Comparison of ENCODE assay signal across 16 mouse cellular contexts in the genomic region with DNA sequence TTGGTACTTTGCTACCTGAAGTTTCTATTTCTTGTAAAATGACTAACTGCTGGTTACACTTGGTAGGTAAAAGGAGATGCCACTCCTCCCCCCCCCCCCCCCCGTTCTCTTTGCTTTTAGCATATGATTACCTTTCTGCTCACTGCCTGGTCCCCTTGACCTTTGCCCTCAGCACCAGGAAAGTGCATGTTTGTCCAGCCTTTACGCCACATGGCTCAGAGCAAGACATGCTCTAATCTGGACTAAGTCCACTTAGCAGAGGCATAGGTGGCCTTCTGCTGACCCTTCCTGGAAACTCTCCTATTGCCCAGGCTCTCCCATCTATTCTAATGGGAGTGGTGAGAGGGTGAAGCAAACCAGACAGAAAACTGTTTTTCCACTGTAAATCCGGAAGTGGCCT.
DNase-seq lines count a peak whose midpoint lies in the region; ATAC-seq and TF ChIP-seq lines count a peak whose summit lies in the region.
"Had no signal": no experiment of that assay in that cellular context is flagged by ENCODE, and none has a peak within 500 bp of the region (broad histone marks: within the 10 kb centered on the region; RNA-seq: fewer than 3 reads in every experiment).

No protein-coding gene starts in this region.

- 71% methylated on average over 3 of the region's 3 CpGs for whole genome bisulfite sequencing in kidney, embryonic 14.5 days
- 68% methylated on average over 3 of the region's 3 CpGs for WGBS in liver, embryonic 16.5 days (ENCODE audit: insufficient replicate concordance)
- WGBS in thymus, adult 2 months = 92% methylated on average over 3 of the region's 3 CpGs

- no peaks in the 10 kb centered on the region for H3K27me3 ChIP-seq in kidney, embryonic 14.5 days (ENCODE audit: control insufficient read depth, insufficient read depth, low read length)
- H3K27me3 ChIP-seq in liver, embryonic 16.5 days (ENCODE audit: control insufficient read depth, insufficient read depth, low read depth, low read length) = no peaks in the 10 kb centered on the region
- no peaks in the 10 kb centered on the region for H3K27me3 ChIP-seq in thymus, adult 2 months (ENCODE audit: control insufficient read depth, insufficient read depth, low read length)
- H3K27me3 ChIP-seq: forebrain, embryonic 12.5 days; hindbrain, embryonic 15.5 days; limb, embryonic 13.5 days had no signal

- H3K4me2 ChIP-seq in kidney, embryonic 14.5 days (replicated peaks; ENCODE audit: low read depth, low read length) = no peak overlapping the region
- no peak overlapping the region for H3K4me2 ChIP-seq in liver, embryonic 16.5 days (ENCODE audit: low read depth, low read length)
- H3K4me2 ChIP-seq: forebrain, embryonic 12.5 days; hindbrain, embryonic 15.5 days; limb, embryonic 13.5 days; midbrain, embryonic 11.5 days had no signal

- TF ChIP-seq POLR2A in thymus, adult 2 months (IDR thresholded peaks at IDR 0.05; ENCODE audit: control insufficient read depth, extremely low read depth, insufficient read depth, low read length, poor library complexity) = no peak

- H3K36me3 ChIP-seq in kidney, embryonic 14.5 days (ENCODE audit: control insufficient read depth, insufficient read depth, low read length) = no peaks in the 10 kb centered on the region
- H3K36me3 ChIP-seq in liver, embryonic 16.5 days (ENCODE audit: control insufficient read depth, insufficient read depth) = no peaks in the 10 kb centered on the region
- H3K36me3 ChIP-seq in thymus, adult 2 months (ENCODE audit: control insufficient read depth, insufficient read depth, low read length) = no peaks in the 10 kb centered on the region
- H3K36me3 ChIP-seq: embryonic facial prominence, embryonic 10.5 days; forebrain, embryonic 12.5 days; hindbrain, embryonic 15.5 days; limb, embryonic 13.5 days had no signal

- DNase-seq in kidney, adult 8-10 months = peak; percentile 26 to 39
- DNase-seq in liver = peak; percentile 41
- DNase-seq in testis, postnatal 14 days (ENCODE audit: low spot score) = no peak
- no peak for DNase-seq in thymus, adult 2 months
- DNase-seq in adrenal gland, adult 18-20 months (ENCODE audit: low spot score in 2 of 2) = no peak
- DNase-seq: adrenal gland, adult 2 months; cerebellum, adult 2 months; heart, postnatal 4 days; right cerebral cortex, postnatal 4 days had no signal

- no peak overlapping the region for H3K9ac ChIP-seq in kidney, embryonic 14.5 days (ENCODE audit: low read depth, low read length)
- no peak overlapping the region for H3K9ac ChIP-seq in liver, embryonic 16.5 days (ENCODE audit: low read depth, low read length)
- H3K9ac ChIP-seq: forebrain, embryonic 12.5 days; hindbrain, embryonic 15.5 days; limb, embryonic 13.5 days had no signal

- no peak for TF ChIP-seq CTCF in thymus, adult 2 months (IDR thresholded peaks at IDR 0.05; ENCODE audit: borderline replicate concordance, control insufficient read depth, extremely low read depth, insufficient read depth, low read length, poor library complexity)

- H3K27ac ChIP-seq in kidney, embryonic 14.5 days (ENCODE audit: low read depth, low read length) = no peak overlapping the region
- peak overlapping the region; percentile 56 for H3K27ac ChIP-seq in liver, embryonic 16.5 days (ENCODE audit: low read length)
- H3K27ac ChIP-seq in thymus, adult 2 months (ENCODE audit: control insufficient read depth, insufficient read depth, low read length) = no peak overlapping the region
- H3K27ac ChIP-seq: embryonic facial prominence, embryonic 10.5 days; forebrain, embryonic 12.5 days; hindbrain, embryonic 15.5 days; limb, embryonic 13.5 days had no signal

- H3K4me1 ChIP-seq in kidney, embryonic 14.5 days (ENCODE audit: control insufficient read depth, insufficient read depth, low read length) = no peaks in the 10 kb centered on the region
- H3K4me1 ChIP-seq in liver, embryonic 16.5 days (ENCODE audit: control insufficient read depth, low read depth, low read length) = no peaks in the 10 kb centered on the region; the same call in 1 of the 2 replicates
- no peaks in the 10 kb centered on the region for H3K4me1 ChIP-seq in thymus, adult 2 months (replicated peaks; ENCODE audit: control insufficient read depth, insufficient read depth, low read length)
- H3K4me1 ChIP-seq: hindbrain, embryonic 15.5 days had no signal

- no peak overlapping the region for H3K4me3 ChIP-seq in kidney, embryonic 14.5 days (ENCODE audit: low read length)
- no peak overlapping the region for H3K4me3 ChIP-seq in liver, embryonic 16.5 days (ENCODE audit: low read depth, low read length)
- no peak overlapping the region for H3K4me3 ChIP-seq in thymus, adult 2 months (ENCODE audit: control insufficient read depth, insufficient read depth, low read length)
- H3K4me3 ChIP-seq: embryonic facial prominence, embryonic 10.5 days; forebrain, embryonic 12.5 days; hindbrain, embryonic 15.5 days; limb, embryonic 13.5 days had no signal

- no peak for ATAC-seq in kidney, embryonic 14.5 days (ENCODE audit: low FRiP score, low TSS enrichment)
- ATAC-seq in liver, embryonic 16.5 days (ENCODE audit: low read depth) = peak; percentile 80

- peaks cover 4% of the 10 kb centered on the region; the same call in 1 of the 2 replicates for H3K9me3 ChIP-seq in kidney, embryonic 14.5 days (ENCODE audit: control insufficient read depth, low read length)
- H3K9me3 ChIP-seq in liver, embryonic 16.5 days (replicated peaks; ENCODE audit: control insufficient read depth, low read length) = no peaks in the 10 kb centered on the region
- H3K9me3 ChIP-seq: hindbrain, embryonic 15.5 days had no signal

Comparison
In these comparisons a context has a peak if more than half of its experiments do, and no peak if none do; other contexts are left out.
1. DNase-seq: peak in kidney, adult 8-10 months (2 of 2) and liver (single experiment); none in testis, postnatal 14 days (single experiment), thymus, adult 2 months (single experiment) and adrenal gland, adult 18-20 months (0 of 2).